Mouse (Mus musculus) c-Kit-negative CD71-positive TER-119-positive erythroid progenitor cells, embryonic 14.5 days (primary cell): ENCODE results near the gene Rhobtb1.

ENCODE experiments used
- DNase-seq: peaks from one replicate; pipeline ENCODE4 v3.0.0-alpha.2; 2013; ENCODE audit warnings: low read depth, low spot score

Gene Rhobtb1

GRCm38 (mm10) chr10:69210659-69211058 is 59.4 kb downstream of the Rhobtb1 start:
- no peak for DNase-seq

- DNase-seq = no peak
Measured at GRCm38 (mm10) chr10:69211560-69211959, 60.3 kb downstream of the Rhobtb1 start.

GRCm38 (mm10) chr10:69211976-69212375 is 60.7 kb downstream of the Rhobtb1 start:
- no peak for DNase-seq

GRCm38 (mm10) chr10:69212542-69213440 is 61.6 kb downstream of the Rhobtb1 start, which contains the start of gene A930033H14Rik:
Gene A930033H14Rik, minus strand, starts transcription at chr10:69213098.
- DNase-seq = no peak

GRCm38 (mm10) chr10:69213451-69213877 is 62.2 kb downstream of the Rhobtb1 start:
- no peak for DNase-seq

GRCm38 (mm10) chr10:69213986-69214385 is 62.8 kb downstream of the Rhobtb1 start:
- DNase-seq = no peak

GRCm38 (mm10) chr10:69217127-69217690 is 66.0 kb downstream of the Rhobtb1 start:
- DNase-seq = no peak

GRCm38 (mm10) chr10:69218458-69219288 is 67.4 kb downstream of the Rhobtb1 start:
- DNase-seq = no peak

GRCm38 (mm10) chr10:69219289-69219626 is 68.0 kb downstream of the Rhobtb1 start:
- no peak for DNase-seq

GRCm38 (mm10) chr10:69220296-69220695 is 69.1 kb downstream of the Rhobtb1 start:
- no peak for DNase-seq

GRCm38 (mm10) chr10:69221148-69221547 is 69.9 kb downstream of the Rhobtb1 start:
- no peak for DNase-seq

- DNase-seq = no peak
Measured at GRCm38 (mm10) chr10:69221955-69222354, 70.7 kb downstream of the Rhobtb1 start.

- DNase-seq = no peak
Measured at GRCm38 (mm10) chr10:69223232-69223631, 72.0 kb downstream of the Rhobtb1 start.

GRCm38 (mm10) chr10:69224276-69224675 is 73.0 kb downstream of the Rhobtb1 start:
- DNase-seq = no peak

GRCm38 (mm10) chr10:69225471-69225870 is 74.2 kb downstream of the Rhobtb1 start:
- DNase-seq = no peak

GRCm38 (mm10) chr10:69225951-69226350 is 74.7 kb downstream of the Rhobtb1 start:
- DNase-seq = no peak

- DNase-seq = no peak
Measured at GRCm38 (mm10) chr10:69237185-69237584, 86.0 kb downstream of the Rhobtb1 start.

GRCm38 (mm10) chr10:69237781-69238180 is 86.5 kb downstream of the Rhobtb1 start:
- DNase-seq = no peak

- no peak for DNase-seq
Measured at GRCm38 (mm10) chr10:69238311-69238710, 87.1 kb downstream of the Rhobtb1 start.

- no peak for DNase-seq
Measured at GRCm38 (mm10) chr10:69240530-69240929, 89.3 kb downstream of the Rhobtb1 start.

- DNase-seq = no peak
Measured at GRCm38 (mm10) chr10:69245151-69245550, 93.9 kb downstream of the Rhobtb1 start.
